28 mouse cellular contexts compared by ENCODE assay signal in the genomic region with DNA sequence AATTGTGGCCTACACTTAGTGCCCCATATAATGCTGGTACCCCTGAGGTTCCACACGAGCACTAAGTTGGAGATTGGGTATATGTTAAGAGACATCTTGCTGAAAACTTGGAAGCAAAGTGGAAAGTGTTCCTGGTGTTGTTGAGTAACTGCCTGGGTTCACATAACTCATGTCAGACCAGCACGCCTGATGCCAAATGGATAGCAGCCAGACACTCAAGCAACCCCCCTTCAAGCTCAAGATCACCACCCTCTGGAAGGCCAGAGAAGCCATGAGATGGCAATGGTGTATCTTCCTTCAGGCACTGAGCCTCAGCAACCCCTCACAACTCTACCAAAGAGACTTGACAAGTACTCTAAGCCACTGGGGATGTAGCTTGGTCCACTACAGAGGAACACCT. TPM values are rescaled to one million over a fixed set of nuclear protein-coding genes. Genes with fewer than 3 reads are reported as not detected.
DNase-seq lines count a peak whose midpoint lies in the region; ATAC-seq and TF ChIP-seq lines count a peak whose summit lies in the region.
"Had no signal": no experiment of that assay in that cellular context is flagged by ENCODE, and none has a peak within 500 bp of the region (broad histone marks: within the 10 kb centered on the region; RNA-seq: fewer than 3 reads in every experiment).

No protein-coding gene starts in this region.

- H3K9ac ChIP-seq in lung, embryonic 16.5 days (ENCODE audit: low read length), result no peak overlapping the region
- H3K9ac ChIP-seq: embryonic facial prominence, embryonic 12.5 days; forebrain, embryonic 12.5 days; intestine, embryonic 15.5 days; liver, embryonic 15.5 days; midbrain, embryonic 12.5 days; neural tube, embryonic 15.5 days had no signal

- no peak overlapping the region for H3K27ac ChIP-seq in lung, embryonic 16.5 days (ENCODE audit: low read length)
- H3K27ac ChIP-seq in layer of hippocampus, adult 2 months, result no peak overlapping the region
- H3K27ac ChIP-seq: embryonic facial prominence, embryonic 12.5 days; forebrain, embryonic 12.5 days; hindbrain, embryonic 10.5 days; intestine, embryonic 15.5 days; limb, embryonic 10.5 days; liver, embryonic 15.5 days; midbrain, embryonic 12.5 days; neural tube, embryonic 15.5 days had no signal

- TF ChIP-seq CTCF in layer of hippocampus, adult 2 months (conservative IDR thresholded peaks at IDR 0.05), result no peak

- DNase-seq in lung, adult 18-20 months, result no peak
- peak; percentile 86 to 91 for DNase-seq in adrenal gland, adult (ENCODE audit: inconsistent age in 2 of 2, low spot score in 1 of 2)
- DNase-seq in adrenal gland, postnatal 25 days, result peak; percentile 65
- peak; percentile 25 for DNase-seq in skeletal muscle tissue, adult 2 months (ENCODE audit: low read depth, low spot score)
- no peak for DNase-seq in layer of hippocampus, adult 2 months (ENCODE audit: low spot score in 2 of 2)
- no peak for DNase-seq in spleen, adult 12 weeks (ENCODE audit: low spot score)
- DNase-seq: cerebellum, adult 9-11 months; kidney, adult 9 months; kidney, postnatal 14 days; liver had no signal

- no peaks in the 10 kb centered on the region for H3K36me3 ChIP-seq in lung, embryonic 16.5 days (ENCODE audit: control insufficient read depth, insufficient read depth, low read length)
- H3K36me3 ChIP-seq: embryonic facial prominence, embryonic 12.5 days; forebrain, embryonic 12.5 days; hindbrain, embryonic 10.5 days; intestine, embryonic 15.5 days; limb, embryonic 10.5 days; liver, embryonic 15.5 days; midbrain, embryonic 12.5 days; neural tube, embryonic 15.5 days had no signal

- no peak overlapping the region for H3K4me3 ChIP-seq in lung, embryonic 16.5 days (ENCODE audit: low read length)
- H3K4me3 ChIP-seq in layer of hippocampus, adult 2 months, result no peak overlapping the region
- H3K4me3 ChIP-seq: embryonic facial prominence, embryonic 12.5 days; forebrain, embryonic 12.5 days; hindbrain, embryonic 10.5 days; intestine, embryonic 15.5 days; limb, embryonic 10.5 days; liver, embryonic 15.5 days; midbrain, embryonic 12.5 days; neural tube, embryonic 15.5 days had no signal

- 56% methylated on average over 2 of the region's 2 CpGs for WGBS in lung, embryonic 16.5 days

- peak; percentile 31; the same call in 1 of the 2 replicates for ATAC-seq in lung, embryonic 16.5 days (ENCODE audit: low read depth)
- ATAC-seq: activated CD4-positive, CD25-positive, alpha-beta regulatory T cell, adult 4 months; hindbrain, embryonic 16.5 days; intestine, embryonic 15.5 days had no signal

- no peaks in the 10 kb centered on the region for H3K27me3 ChIP-seq in lung, embryonic 16.5 days (ENCODE audit: control insufficient read depth, insufficient read depth, low read depth, low read length)
- H3K27me3 ChIP-seq: embryonic facial prominence, embryonic 12.5 days; forebrain, embryonic 12.5 days; intestine, embryonic 15.5 days; liver, embryonic 15.5 days; midbrain, embryonic 12.5 days; neural tube, embryonic 15.5 days had no signal

- no peaks in the 10 kb centered on the region for H3K9me3 ChIP-seq in lung, embryonic 16.5 days (ENCODE audit: control insufficient read depth, low read length)
- H3K9me3 ChIP-seq: embryonic facial prominence, embryonic 12.5 days; forebrain, embryonic 12.5 days; hindbrain, embryonic 10.5 days; intestine, embryonic 15.5 days; limb, embryonic 10.5 days; liver, embryonic 15.5 days; midbrain, embryonic 12.5 days; neural tube, embryonic 15.5 days had no signal

- H3K4me2 ChIP-seq in lung, embryonic 16.5 days (ENCODE audit: low read depth, low read length), result no peak overlapping the region
- H3K4me2 ChIP-seq: embryonic facial prominence, embryonic 12.5 days; forebrain, embryonic 12.5 days; heart, embryonic 11.5 days; intestine, embryonic 15.5 days; liver, embryonic 15.5 days; midbrain, embryonic 12.5 days; neural tube, embryonic 15.5 days had no signal

- 0 out of 2 replicates have a peak, but pooled peaks cover 2% of the 10 kb centered on the region for H3K4me1 ChIP-seq in lung, embryonic 16.5 days (replicated peaks; ENCODE audit: control insufficient read depth, insufficient read depth, low read length)
- H3K4me1 ChIP-seq: embryonic facial prominence, embryonic 12.5 days; intestine, embryonic 15.5 days; limb, embryonic 10.5 days; liver, embryonic 15.5 days had no signal

RNA-seq across cellular contexts. Expression of a gene that starts 15.2 kb away (rescaled TPM):
- 0.08 and 0.11 TPM in 2 replicates for polyA plus RNA-seq in lung, embryonic 16.5 days (2015; fragmentation: Nextera tagmentation; extraction: Ambion mirVana)
- 0.09 TPM in 1 of 2 replicates, not detected in the other for total RNA-seq in adrenal gland, postnatal 25 days (2021)
- not detected for total RNA-seq in layer of hippocampus, adult 2 months (2021)
- total RNA-seq: layer of hippocampus, adult 18-20 months; layer of hippocampus, postnatal 25 days had no signal
- polyA plus RNA-seq: gonadal fat pad, adult 2 months; heart, embryonic 11.5 days; heart, postnatal 0 days; spleen, adult 2 months had no signal

RNA-seq across cellular contexts. Expression of a gene that starts 26.7 kb away (rescaled TPM):
- polyA plus RNA-seq in lung, embryonic 16.5 days (2015; fragmentation: Nextera tagmentation; extraction: Ambion mirVana), result 0.40 and 0.55 TPM in 2 replicates
- not detected in 2 replicates for total RNA-seq in adrenal gland, postnatal 25 days (2021)
- not detected for total RNA-seq in layer of hippocampus, adult 2 months (2021)
- total RNA-seq: layer of hippocampus, adult 18-20 months; megakaryocyte progenitor cell, adult 5-6 weeks had no signal
- polyA plus RNA-seq: spleen, adult 2 months had no signal

RNA-seq across cellular contexts. Expression of a gene that starts 55.7 kb away (rescaled TPM):
- 85.8 and 87.3 TPM in 2 replicates for polyA plus RNA-seq in lung, embryonic 16.5 days (2015; fragmentation: Nextera tagmentation; extraction: Ambion mirVana)
- 9.8 and 10.5 TPM in 2 replicates for total RNA-seq in adrenal gland, postnatal 25 days (2021)
- total RNA-seq in layer of hippocampus, adult 2 months (2021), result 10 to 100 TPM in 1 of 2 experiments, 1 to 10 TPM in 1; 9.0 to 10.3 TPM

Comparison
In these comparisons a context has a peak if more than half of its experiments do, and no peak if none do; other contexts are left out.
1. DNase-seq: peak in adrenal gland, adult (2 of 2), adrenal gland, postnatal 25 days (single experiment) and skeletal muscle tissue, adult 2 months (single experiment); none in lung, adult 18-20 months (0 of 2), layer of hippocampus, adult 2 months (0 of 2) and spleen, adult 12 weeks (single experiment).